Mouse (Mus musculus): ENCODE data around the gene Igf1r. TPM values are rescaled to one million over a fixed set of nuclear protein-coding genes. Genes with fewer than 3 reads are reported as not detected.
"Not testable (repeated sequence)": the region's sequence is repeated elsewhere in the genome, so short reads cannot be mapped to it uniquely, and the experiment has no call there.

Gene Igf1r
- polyA plus RNA-seq, 1 experiment = 30.8 TPM

DNA sequence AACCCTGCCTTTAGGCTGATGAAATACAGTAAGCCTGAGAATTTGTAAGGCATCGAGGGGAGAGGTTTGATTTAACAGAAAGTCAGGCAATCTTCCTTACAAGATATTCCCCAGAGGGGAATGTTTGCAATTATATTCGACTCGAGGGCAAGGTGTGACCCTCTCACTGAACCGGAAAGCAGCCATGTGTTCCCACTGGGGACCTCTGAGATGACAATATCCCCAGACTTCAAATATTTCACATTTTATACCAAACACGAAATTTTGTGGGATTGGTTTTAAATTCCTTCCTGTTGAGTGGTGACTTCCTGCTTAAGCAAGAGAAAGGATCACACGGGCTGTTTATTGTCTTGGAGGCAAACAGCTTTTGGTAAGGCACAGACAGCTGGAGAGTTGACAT is 314.1 kb downstream of the Igf1r start:
- no peak for DNase-seq (ENCODE audit: low read depth)

DNA sequence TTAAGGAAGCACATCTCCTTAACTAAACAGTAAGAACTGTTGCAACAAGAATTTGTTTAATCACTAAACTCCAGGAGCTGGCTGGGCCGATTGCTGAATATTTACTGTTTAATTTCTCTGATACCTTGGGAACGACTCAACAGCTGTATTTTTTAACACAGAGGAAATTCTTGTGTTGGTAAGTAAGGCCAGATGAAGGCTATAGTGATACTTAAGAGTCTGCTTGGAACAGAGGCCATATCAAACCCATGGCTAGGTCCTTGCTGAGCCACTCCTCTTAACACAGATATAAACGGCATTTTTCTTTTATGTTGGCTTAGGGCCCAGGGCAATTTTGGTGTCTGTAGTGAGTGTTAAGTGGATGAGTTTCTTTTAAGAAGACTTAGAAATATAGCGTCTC is 317.9 kb downstream of the Igf1r start:
- DNase-seq (ENCODE audit: low read depth) = no peak

DNA sequence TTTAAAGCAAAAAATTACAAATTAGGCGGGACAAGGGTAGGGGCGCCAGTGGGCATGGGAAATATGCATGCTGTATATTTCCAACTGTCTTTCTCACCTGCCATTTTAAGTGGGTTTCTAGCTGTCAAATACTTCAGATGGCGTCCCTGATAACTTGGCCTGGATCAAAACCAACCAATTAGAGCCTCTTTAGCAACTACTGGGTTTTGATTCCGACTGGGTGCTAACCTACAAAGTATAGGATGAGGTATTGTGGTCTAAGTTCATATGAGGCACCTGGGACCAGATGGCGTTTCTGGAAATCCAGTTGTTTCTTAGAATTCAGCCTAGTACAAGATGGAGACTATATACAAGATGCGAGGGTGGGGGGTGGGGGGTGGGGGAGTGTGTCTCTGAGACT is 319.2 kb downstream of the Igf1r start:
- DNase-seq (ENCODE audit: low read depth) = no peak

DNA sequence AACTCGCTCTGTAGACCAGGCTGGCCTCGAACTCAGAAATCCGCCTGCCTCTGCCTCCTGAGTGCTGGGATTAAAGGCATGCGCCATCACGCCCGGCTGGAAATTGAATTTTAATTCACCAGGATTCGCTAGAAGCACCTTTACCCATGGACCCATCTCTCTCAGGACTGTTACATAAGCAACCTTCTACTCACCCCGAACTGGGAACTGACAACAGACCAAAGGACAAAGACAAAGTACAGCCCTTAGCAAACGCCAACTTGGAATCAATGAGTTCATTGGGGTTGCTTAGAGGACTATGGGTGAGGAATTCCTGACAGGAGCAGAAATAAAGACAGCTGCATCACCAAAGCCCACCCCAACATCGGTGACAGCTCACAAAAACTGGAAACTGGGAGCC is 320.0 kb downstream of the Igf1r start:
- DNase-seq (ENCODE audit: low read depth) = no peak

DNA sequence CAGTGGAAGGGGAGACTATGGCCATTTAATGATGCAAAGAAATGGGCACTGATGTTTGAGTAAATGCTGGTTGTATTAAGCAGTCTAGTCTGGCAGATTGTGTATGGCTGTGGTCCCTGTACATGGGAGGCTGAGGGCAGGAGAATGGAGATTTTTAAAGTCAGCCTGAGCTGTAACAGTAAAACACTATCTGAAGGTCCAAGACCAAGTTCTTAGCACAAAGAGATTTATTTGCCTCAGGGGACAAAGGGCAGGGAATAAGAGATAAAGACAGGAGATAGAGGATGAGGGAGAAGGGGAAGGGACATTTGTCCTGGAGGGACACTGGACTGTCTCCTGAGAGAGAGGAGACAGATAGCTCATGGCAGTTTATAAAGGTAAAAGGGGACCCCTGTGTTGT is 320.9 kb downstream of the Igf1r start, which contains the start of gene Fam169b:
TSS of gene Fam169b (plus strand) at position 325 of the 400 bp plus-strand sequence.
- no peak for DNase-seq (ENCODE audit: low read depth)

DNA sequence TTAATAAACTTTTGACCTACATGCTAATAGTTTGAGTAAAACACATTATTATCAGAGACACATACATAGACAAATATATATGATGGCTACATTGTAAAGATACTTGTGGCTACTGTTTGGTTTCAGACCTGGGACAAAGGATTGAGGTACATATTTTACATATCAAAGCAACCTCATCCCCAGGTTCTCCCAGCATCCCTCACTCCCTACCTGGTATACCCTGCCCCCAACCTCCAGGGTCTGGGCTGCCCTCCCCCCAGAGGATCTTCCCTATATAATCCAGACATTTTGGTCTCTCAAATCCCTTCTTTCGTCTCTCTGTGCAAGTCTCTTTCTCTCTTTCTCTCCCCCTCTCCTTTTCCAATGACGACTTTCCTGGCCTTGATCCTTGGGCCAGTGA is 321.6 kb downstream of the Igf1r start:
- no peak for DNase-seq (ENCODE audit: low read depth)

DNA sequence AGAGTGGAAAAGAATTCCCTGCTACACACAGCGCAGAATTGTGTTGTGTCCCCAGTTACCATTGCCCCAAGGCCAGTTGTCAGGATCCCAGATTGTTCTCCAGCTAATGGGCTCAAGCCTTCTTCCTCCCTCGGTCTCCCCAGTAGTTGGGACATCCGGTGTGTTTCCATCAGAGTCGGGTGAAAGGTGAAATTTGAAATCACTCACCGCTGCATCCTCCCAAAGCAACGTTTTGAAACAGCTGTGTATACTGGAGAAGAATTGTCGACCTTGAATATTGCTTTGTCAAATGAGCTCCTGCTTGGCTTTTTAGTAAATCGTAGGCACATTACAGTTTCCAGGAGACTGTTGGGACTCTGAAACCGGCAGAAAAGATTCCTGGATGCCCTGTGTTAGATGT is 322.3 kb downstream of the Igf1r start:
- DNase-seq (ENCODE audit: low read depth) = no peak

DNA sequence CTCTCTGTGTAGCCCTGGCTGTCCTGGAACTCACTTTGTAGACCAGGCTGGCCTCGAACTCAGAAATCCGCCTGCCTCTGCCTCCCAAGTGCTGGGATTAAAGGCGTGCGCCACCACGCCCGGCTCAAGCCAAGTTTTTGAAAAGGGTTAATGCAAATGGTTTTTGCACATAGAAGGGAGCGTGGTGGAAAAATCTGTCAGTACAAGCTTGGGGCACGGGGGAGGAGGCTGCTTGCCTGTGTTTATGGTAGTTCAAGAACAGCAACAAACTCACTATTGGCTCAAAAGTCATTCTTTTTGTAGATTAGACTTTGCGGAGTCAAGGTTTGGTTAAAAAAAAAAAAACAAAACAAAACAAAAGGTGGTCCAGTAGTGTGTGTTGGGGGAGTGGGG is 322.8 kb downstream of the Igf1r start:
- DNase-seq (ENCODE audit: low read depth) = not testable (repeated sequence)

DNA sequence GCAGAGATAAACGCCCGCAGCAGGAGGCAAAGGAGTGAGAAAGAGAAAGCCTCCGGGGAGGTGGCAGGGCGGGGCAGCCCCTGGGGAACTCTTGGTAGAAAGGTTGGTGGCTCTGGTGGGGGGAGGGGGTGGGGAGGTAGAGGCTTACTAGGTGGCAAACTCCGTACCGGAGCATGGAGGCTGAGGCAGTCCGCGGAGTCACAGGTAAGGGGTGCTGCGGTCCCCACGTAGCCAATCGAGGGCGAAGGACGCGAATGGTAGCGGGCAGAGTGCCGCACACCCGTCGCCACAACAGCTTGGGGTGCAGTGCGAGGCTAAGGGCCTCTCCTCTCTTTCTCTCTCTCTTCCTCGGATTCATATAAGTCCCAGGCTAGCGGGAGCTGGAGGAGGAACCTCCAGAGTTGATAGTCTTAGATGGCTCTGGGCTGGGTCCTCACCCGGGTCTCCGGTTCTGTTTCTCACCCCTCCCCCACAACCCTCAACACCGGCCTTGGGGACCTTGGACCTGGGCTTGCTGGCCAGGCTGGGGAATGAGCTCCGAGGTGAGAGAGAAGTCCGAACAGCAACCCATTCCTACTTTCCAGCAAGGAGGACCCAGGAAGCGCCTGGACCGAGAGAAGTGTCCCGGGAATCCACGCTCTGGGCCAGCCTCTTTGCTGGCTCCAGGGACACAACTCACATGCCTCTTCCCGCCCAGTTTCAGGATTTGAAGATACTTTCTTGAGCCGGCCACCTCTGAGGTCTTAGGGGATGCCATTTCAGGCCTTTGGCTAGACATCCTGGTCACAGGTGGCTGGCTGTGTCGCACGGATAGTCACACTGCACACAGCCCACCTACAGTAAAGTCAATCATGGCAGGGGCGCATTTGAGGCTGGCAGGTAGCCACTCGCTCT is 323.5 kb downstream of the Igf1r start:
- DNase-seq (ENCODE audit: low read depth) = no peak

DNA sequence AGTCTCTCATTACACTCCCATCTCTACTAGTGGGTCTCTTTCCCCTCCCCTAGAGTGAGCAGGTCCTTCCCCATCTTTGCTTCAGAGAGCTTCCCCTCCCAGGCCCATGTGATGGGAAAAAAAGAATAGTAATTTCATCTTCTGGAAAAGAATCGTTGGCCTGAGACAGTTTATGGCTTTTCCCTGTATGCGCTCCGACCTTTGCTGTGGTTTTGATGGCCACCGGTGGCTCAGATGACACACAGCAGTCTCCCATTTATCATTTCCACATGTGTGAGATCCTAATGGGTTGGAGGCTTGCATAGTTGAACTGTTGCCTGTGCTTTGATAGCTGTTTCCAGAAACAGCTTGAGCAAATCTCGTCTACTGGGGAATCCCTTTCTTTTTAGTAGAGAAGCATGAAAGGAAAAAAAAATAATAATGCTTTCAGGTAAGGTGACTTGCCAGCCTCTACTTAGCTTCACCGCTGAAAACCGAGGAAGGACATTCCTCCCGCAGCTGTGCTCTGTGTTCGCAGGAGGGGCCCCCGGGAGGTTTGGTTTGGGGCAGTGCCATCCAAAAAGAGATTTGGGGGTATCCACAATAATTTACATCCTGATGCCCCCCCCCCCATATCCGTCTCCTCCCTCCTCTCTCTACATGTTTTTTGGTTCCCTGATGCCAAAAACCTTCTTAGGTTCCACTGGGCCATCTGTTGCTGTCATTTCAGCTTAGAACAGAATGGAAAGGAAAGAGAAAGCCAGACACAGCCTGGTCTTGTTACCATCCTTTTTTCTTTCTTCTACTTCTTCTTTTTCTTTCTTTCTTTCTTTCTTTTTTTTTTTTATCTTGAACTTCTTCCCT is 324.6 kb downstream of the Igf1r start:
- no peak for DNase-seq (ENCODE audit: low read depth)

DNA sequence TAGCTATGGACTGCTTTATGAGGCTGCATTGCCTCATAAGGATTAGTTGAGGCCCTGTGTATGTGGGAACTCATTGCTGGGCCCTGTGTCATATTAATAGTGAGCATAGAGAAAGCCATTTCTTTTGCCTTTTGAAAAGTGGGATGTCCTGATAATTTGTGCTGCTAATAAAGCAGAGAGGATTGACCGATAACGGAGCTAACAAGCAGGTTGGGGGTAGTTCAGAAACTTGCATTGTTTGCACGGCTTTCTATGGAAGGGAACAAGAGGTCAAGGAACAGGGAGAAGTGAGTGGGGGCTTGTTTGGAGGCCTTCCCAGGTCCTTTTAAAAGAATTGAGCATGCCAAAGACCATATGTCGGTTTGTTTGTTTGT is 325.3 kb downstream of the Igf1r start:
- DNase-seq (ENCODE audit: low read depth) = no peak

DNA sequence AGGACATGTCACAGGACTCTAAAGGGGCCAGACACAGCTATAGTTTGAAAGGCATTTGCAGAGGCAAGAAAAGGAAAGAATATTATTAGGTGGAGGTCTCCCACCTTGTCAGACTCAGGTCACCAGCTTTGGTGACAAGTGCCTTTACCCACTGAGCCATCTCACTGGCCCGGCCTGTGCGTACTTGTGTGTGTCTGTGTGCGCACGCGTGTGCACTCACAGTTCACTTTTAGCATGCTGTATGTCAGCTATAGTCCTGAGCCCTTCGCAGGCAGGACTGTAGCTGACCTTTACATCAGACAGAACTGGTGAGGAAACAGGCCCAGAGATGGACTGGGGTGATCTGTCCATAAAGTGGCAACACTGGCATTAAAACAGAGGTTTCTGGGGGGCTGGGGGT is 325.8 kb downstream of the Igf1r start:
- no peak for DNase-seq (ENCODE audit: low read depth)

DNA sequence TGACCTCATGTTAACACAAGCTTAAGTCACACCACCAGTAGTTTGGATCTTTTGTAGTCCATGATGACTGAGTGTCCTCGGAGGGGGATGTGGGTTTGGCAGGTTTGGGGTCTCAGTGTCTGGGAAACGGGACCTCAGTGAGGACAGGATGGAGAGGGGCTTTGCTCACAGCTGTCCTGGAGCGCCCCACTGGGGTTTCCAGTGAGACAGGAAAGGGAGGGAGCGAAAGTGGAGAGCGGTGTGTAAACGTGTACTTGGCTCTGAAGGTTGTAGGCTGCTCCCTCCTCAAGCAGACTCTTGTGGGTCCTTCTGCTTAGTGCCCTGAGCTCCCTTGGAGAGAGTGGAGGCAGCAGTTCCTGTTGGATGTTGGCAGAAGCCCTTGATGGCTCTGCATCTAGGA is 326.3 kb downstream of the Igf1r start:
- DNase-seq (ENCODE audit: low read depth) = no peak

DNA sequence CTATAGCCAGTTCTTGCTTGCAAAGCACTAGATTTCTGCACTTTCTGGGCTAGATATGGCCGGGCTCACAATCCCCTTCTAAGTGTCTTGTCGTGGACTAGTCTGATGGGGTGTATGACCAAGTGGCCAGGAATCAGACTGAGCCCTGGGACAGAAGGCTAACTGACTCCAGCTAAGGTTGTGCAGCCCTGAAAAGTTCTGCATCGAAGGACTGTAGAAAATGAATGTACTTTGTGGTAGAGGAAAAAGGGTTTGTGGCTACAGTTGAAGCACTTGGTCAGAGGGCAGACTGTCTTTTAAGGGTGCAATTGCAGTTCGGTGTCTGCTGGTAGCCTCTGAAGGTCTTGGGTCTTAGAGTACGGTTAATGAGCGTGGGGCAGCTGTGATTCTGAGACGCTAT is 326.9 kb downstream of the Igf1r start:
- DNase-seq (ENCODE audit: low read depth) = no peak

DNA sequence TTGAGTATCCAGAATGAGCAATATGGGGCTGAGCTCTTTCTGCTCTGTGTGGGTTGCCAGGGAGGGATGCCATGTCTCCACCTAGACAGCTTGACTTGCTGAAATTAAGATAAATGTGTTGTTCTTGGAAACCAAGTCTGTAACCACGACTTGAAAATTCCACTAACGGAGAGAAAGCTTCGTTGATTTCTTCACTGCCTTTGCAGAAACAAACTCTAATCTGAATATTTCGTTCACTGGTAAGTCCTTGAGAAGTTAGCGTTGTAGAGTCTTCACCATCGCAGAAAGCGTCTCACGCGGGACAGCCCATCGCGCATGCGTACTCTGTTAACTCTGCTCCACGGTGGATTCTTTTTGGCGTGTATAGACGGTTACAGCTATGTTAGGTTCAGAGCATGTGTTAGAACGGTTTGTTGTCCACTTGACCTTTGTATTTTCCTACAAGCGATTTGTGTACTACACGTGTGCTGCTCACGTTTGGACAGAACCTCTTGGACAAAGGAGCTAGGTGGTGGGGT is 327.8 kb downstream of the Igf1r start:
- DNase-seq (ENCODE audit: low read depth) = no peak

DNA sequence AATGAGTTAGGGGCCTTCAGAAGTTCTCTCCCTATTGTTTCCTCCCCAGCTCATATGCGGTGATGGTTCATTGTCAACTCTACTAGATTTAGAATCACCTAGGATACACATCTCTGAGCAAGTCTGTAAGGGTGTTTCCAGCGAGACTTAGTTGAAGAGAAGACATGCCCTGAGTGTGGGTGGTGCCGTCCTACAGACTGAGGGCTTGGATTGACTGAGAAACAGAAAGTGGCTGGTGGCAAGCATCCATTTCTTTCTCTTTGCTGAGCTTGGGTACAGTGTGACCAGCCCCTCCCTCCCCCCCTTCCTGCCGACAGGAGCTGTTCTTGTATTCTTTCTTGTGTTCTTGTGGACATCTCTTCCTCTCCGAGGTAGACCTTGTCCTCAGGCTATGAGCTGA is 328.7 kb downstream of the Igf1r start:
- no peak for DNase-seq (ENCODE audit: low read depth)

DNA sequence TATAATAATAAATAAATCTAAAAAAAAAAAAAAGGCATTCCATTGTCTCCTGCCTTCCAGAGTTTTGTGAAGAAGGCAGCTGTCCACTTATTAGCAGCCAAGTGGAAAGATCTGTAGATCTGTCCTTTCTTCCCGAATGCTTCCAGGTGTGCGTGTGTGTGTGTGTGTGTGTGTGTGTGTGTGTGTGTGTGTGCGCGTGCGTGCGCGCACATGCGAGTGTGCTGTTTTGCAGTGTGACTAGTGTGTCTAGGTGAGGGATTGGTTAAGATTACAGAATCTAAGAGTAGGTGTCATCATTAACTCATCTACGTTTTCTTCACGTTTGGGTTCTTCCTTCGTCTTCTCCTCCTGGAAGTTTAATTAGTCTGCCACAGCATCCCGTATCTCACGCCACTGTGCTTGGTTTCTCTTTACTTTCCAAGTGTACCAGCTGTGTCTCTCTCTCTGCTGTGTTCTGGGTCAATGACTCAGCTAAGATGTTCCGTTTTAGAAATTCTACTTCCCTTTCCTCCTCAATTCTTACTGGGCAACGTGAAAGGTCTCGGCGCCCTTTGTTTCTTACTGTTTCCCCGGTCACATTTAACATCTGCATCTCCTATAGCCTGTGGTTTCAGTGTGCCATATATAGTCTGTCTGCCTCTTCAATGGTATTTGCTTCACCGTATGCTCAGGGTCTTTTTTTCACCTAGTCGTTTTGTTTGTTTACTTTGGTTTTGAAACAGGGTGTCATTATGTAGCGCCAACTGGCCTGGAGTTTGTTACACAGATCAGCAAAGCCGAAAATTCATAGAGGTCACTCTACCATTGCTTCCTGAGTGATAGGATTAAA is 329.9 kb downstream of the Igf1r start:
- no peak for DNase-seq (ENCODE audit: low read depth)

DNA sequence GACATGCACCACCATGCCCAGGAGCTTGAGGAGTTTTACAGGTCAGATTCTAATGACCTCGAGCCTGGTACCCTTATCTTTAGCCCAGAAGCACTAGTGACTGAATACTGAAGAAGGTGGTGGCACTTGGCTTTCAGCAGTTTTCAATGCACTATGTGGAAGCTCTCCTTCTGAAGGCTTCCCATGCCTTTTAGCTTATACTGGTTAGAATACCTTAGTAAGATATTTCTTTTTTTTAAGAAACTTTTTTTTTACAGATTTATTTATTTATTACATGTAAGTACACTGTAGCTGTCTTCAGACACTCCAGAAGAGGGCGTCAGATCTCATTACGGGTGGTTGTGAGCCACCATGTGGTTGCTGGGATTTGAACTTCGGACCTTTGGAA is 330.5 kb downstream of the Igf1r start:
- DNase-seq (ENCODE audit: low read depth) = not testable (repeated sequence)
